Mouse (Mus musculus) small intestine, adult 2 months (tissue): ENCODE data around the gene Tia1. TPM values are rescaled to one million over a fixed set of nuclear protein-coding genes. Genes with fewer than 3 reads are reported as not detected.
A peak's percentile ranks its signal among the peaks of the same experiment; 100 is the strongest.

Experiments
- H3K27ac ChIP-seq: fragments of 200-500 bp; 2 replicates; pipeline ENCODE4 v1.5.1; 2012; ENCODE audit warnings: low read depth, low read length, control low read depth, inconsistent platforms; ENCODE audit not compliant: insufficient read depth
- H3K27me3 ChIP-seq: fragments of 200-500 bp; 2 replicates; pipeline ENCODE4 v1.6.1; 2012; ENCODE audit warnings: mild to moderate bottlenecking, moderate library complexity, low read length, inconsistent platforms; ENCODE audit not compliant: control insufficient read depth, insufficient read depth
- H3K36me3 ChIP-seq: fragments of 200-500 bp; 2 replicates; pipeline ENCODE4 v1.6.1; 2012; ENCODE audit warnings: mild to moderate bottlenecking, low read length, control low read depth, inconsistent platforms; ENCODE audit not compliant: control insufficient read depth, insufficient read depth
- H3K4me1 ChIP-seq: fragments of 200-500 bp; 2 replicates; pipeline ENCODE4 v1.6.1; 2012; ENCODE audit warnings: low read length, inconsistent platforms, mixed read lengths; ENCODE audit not compliant: control insufficient read depth, insufficient read depth, insufficient read length
- H3K4me3 ChIP-seq: fragments of 200-500 bp; 2 replicates; pipeline ENCODE4 v1.5.1; 2012; ENCODE audit warnings: low read depth, mild to moderate bottlenecking, control low read depth, inconsistent platforms, low read length, moderate library complexity
- CTCF ChIP-seq: fragments of 200-500 bp; IDR thresholded peaks from 2 replicates; pipeline ENCODE4 v1.5.1; 2012; ENCODE audit warnings: low read depth, mild to moderate bottlenecking, control low read depth, inconsistent platforms, low read length, moderate library complexity, mixed read lengths; ENCODE audit not compliant: insufficient replicate concordance, insufficient read length; ENCODE audit errors: extremely low read depth
- POLR2A ChIP-seq: fragments of 200-500 bp; IDR thresholded peaks from 2 replicates; pipeline ENCODE4 v1.6.1; 2012; ENCODE audit warnings: low read depth, mild to moderate bottlenecking, control low read depth, inconsistent platforms, low read length, moderate library complexity
- WGBS: fragments of 180-500 bp; shearing (Covaris S2); methylation state at CpG from one replicate; pipeline ENCODE4 v1.1.7; 2018; 5-methylcytosine and 5-hydroxymethylcytosine counted together
- polyA plus RNA-seq: library from polyadenylated mRNA; depleted of rRNA; stranded (reverse); fragments of >200 nt; gene quantifications from 2 replicates; pipeline ENCODE4 v1.2.3, GENCODE M21; 2012; rRNA removed

Gene Tia1
- polyA plus RNA-seq, 1 experiment: 6.8 TPM

GRCm38 (mm10) chr6:86474646-86475181, 70.7 kb downstream of the Tia1 start:
- TF ChIP-seq POLR2A (no peak), CTCF (no peak)
- peaks cover 14% of the 10 kb centered on the region for H3K4me1 ChIP-seq
- H3K4me3 ChIP-seq: no peak overlapping the region
- no peaks in the 10 kb centered on the region for H3K27me3 ChIP-seq
- H3K27ac ChIP-seq: no peak overlapping the region
- 0 out of 2 replicates have a peak, but pooled peaks cover 2% of the 10 kb centered on the region for H3K36me3 ChIP-seq

GRCm38 (mm10) chr6:86475462-86476167, 71.6 kb downstream of the Tia1 start:
- Histone ChIP-seq H3K36me3 (no peaks in the 10 kb centered on the region), H3K27me3 (no peaks in the 10 kb centered on the region), H3K4me3 (no peak overlapping the region), H3K27ac (peak overlapping the region; percentile 24), H3K4me1 (peaks cover 14% of the 10 kb centered on the region)
- WGBS: 61% methylated on average over 9 of the region's 9 CpGs
- no peak for TF ChIP-seq CTCF
- TF ChIP-seq POLR2A: no peak

- 61% methylated on average over 5 of the region's 5 CpGs for whole genome bisulfite sequencing
- Histone ChIP-seq H3K27me3 (no peaks in the 10 kb centered on the region), H3K4me1 (peaks cover 12% of the 10 kb centered on the region), H3K4me3 (no peak overlapping the region), H3K36me3 (no peaks in the 10 kb centered on the region), H3K27ac (peak overlapping the region; percentile 35)
- TF ChIP-seq POLR2A: no peak
- no peak for TF ChIP-seq CTCF
Observed at GRCm38 (mm10) chr6:86476931-86477330, 72.9 kb downstream of the Tia1 start.

- no peak overlapping the region for H3K27ac ChIP-seq
- H3K27me3 ChIP-seq: no peaks in the 10 kb centered on the region
- TF ChIP-seq CTCF: no peak
- no peak for TF ChIP-seq POLR2A
- no peaks in the 10 kb centered on the region for H3K36me3 ChIP-seq
- no peak overlapping the region for H3K4me3 ChIP-seq
- WGBS: 80% methylated on average over 3 of the region's 3 CpGs
- peaks cover 9% of the 10 kb centered on the region; the same call in 1 of the 2 replicates for H3K4me1 ChIP-seq
Observed at GRCm38 (mm10) chr6:86479311-86479710, 75.3 kb downstream of the Tia1 start.

- Histone ChIP-seq H3K4me3 (no peak overlapping the region), H3K36me3 (no peaks in the 10 kb centered on the region), H3K27ac (no peak overlapping the region; the same call in 1 of the 2 replicates), H3K4me1 (peaks cover 9% of the 10 kb centered on the region; the same call in 1 of the 2 replicates), H3K27me3 (no peaks in the 10 kb centered on the region)
- TF ChIP-seq POLR2A: no peak
- TF ChIP-seq CTCF: no peak
Observed at GRCm38 (mm10) chr6:86479816-86480188, 75.8 kb downstream of the Tia1 start.

- H3K27ac ChIP-seq: peak overlapping the region; percentile 35
- H3K4me1 ChIP-seq: peaks cover 9% of the 10 kb centered on the region; the same call in 1 of the 2 replicates
- H3K36me3 ChIP-seq: no peaks in the 10 kb centered on the region
- WGBS: 52% methylated on average over 9 of the region's 9 CpGs
- H3K4me3 ChIP-seq: peak overlapping the region; percentile 49
- no peak for TF ChIP-seq POLR2A
- TF ChIP-seq CTCF: no peak
- no peaks in the 10 kb centered on the region for H3K27me3 ChIP-seq
Observed at GRCm38 (mm10) chr6:86480189-86480831, 76.3 kb downstream of the Tia1 start.

- H3K4me3 ChIP-seq: no peak overlapping the region
- H3K27ac ChIP-seq: peak overlapping the region; percentile 24; the same call in 1 of the 2 replicates
- no peaks in the 10 kb centered on the region for H3K27me3 ChIP-seq
- WGBS: 45% methylated on average over 5 of the region's 5 CpGs
- no peaks in the 10 kb centered on the region for H3K36me3 ChIP-seq
- TF ChIP-seq POLR2A (no peak), CTCF (no peak)
- H3K4me1 ChIP-seq: peaks cover 9% of the 10 kb centered on the region; the same call in 1 of the 2 replicates
Observed at GRCm38 (mm10) chr6:86481871-86482270, 77.9 kb downstream of the Tia1 start.

Other genes with a start within 250 kb of the Tia1 start
- gene Tgfa, start 209.0 kb upstream of the Tia1 start, polyA plus RNA-seq: 10.2 and 26.8 TPM in 2 replicates
- gene Fam136a, start 38.6 kb upstream of the Tia1 start, polyA plus RNA-seq: 14.6 and 15.5 TPM in 2 replicates
- gene Snrpg, start 32.9 kb upstream of the Tia1 start, polyA plus RNA-seq: 6.2 and 15.3 TPM in 2 replicates
- gene Pcyox1, start 7.1 kb upstream of the Tia1 start, polyA plus RNA-seq: 8.1 and 10.0 TPM in 2 replicates
- 6.5 and 9.2 TPM in 2 replicates for gene Gm44790, start 22.4 kb downstream of the Tia1 start, polyA plus RNA-seq
- gene C87436, start 34.2 kb downstream of the Tia1 start, polyA plus RNA-seq: 2.4 and 4.1 TPM in 2 replicates
- gene Pcbp1, start 122.1 kb downstream of the Tia1 start, polyA plus RNA-seq: 244 and 314 TPM in 2 replicates
- gene Asprv1, start 223.9 kb downstream of the Tia1 start, polyA plus RNA-seq: 0.20 and 0.23 TPM in 2 replicates